Mouse (Mus musculus) kidney, adult 11 months (tissue): ENCODE results near the gene Agtrap.
"Not testable (repeated sequence)": the region's sequence is repeated elsewhere in the genome, so short reads cannot be mapped to it uniquely, and the experiment has no call there.

Source experiments
- DNase-seq: peaks from one replicate; pipeline ENCODE4 v3.0.0; 2022

Gene Agtrap

DNA sequence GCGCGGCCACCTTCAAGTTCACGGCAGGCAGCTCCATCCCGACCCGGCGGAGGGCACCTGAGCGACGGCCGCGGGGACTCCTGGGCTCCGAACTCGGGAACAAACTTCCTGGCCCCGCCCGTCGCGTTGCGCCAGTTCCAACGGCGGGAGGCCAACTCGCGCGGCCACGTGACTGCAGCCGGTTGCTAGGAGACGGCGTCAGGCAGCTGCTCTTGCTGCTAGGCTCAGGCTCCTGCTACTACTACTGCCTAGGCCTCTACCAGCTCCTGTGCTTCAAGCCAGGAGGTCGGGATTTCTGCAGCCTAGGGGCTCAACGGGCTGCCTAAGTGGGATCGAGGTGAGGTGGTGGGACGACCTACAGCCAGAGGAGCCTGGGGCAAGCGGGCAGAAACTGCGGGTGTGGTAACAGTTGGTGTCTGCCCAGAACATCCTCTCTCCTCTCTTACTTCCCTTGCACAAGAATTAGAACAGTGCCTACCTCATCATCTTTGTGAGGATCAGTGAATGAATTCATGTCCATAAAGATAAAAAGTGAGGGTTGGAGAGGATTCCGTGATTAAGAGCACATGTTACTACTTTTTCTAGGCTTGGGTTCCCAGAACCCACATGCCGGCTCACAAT is at the start of gene Agtrap:
Agtrap (minus strand) TSS at position 125 of the 621 bp plus-strand sequence.
- peak; percentile 95 for DNase-seq

DNA sequence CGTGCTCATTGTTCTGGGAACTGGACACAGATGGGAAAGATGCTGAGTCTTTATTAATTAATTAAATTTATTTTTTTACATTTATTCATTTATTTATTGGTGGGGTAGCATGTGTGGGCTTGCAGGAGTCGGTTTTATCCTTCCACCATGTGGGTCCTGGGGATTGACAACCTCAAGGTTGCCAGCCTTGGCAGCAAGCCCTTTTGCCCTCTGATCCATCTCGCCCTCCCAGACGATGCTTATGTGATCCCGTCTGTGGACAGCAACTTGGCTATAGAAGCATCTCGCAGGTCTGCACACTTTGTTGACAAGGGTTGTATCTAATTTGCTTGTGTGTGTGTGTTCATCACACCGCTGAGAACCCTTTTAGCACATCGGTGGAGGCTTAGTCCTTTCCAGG is 49.7 kb upstream of the Agtrap start:
- DNase-seq = no peak

DNA sequence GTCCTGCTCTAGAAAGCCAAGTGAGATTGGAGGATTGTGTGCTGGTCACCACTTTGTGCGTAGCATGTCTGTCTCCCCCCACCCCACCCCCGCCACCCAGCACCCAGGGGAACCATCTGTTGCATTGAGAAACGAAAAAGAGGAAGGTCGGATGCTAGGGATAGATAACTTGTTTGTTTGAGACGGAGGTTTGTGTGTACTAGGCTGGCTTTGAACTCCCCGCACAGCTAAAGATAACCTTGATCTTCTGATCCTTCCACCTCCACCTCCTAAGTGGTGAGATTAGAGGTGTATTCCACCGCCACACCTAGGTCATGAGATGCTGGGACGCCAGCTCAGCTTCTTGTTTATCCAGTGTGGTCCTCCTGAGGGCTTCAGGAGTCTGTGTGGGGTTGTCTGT is 47.2 kb upstream of the Agtrap start:
- no peak for DNase-seq

DNA sequence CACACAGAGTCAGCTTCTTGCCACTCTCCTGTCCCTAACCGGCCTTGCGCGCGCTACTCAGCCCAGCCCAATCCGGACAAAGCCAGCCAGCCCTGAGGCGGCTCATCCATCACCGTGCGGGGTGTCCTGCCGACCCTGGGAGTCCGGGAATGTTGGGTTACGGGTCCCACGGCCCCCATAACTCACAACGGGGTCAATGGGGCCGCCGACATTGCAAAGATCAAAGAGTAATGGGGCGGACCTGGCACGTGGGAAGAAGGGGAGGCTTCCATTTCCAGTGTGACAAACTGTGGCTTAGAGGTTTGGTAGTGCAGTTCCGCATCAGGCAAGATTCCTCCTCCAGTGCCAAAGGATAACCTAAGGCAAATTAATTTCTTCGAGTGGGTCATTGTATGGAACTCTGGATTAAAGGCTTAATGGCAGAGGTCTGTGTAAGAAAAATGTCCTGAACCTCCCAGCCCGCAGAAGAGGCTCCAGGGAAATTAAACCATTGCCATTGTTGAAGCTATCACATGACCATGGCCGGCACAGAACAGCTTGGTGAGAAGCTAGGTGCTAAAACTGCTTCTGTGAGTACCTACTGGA is 43.8 kb upstream of the Agtrap start:
- no peak for DNase-seq

DNA sequence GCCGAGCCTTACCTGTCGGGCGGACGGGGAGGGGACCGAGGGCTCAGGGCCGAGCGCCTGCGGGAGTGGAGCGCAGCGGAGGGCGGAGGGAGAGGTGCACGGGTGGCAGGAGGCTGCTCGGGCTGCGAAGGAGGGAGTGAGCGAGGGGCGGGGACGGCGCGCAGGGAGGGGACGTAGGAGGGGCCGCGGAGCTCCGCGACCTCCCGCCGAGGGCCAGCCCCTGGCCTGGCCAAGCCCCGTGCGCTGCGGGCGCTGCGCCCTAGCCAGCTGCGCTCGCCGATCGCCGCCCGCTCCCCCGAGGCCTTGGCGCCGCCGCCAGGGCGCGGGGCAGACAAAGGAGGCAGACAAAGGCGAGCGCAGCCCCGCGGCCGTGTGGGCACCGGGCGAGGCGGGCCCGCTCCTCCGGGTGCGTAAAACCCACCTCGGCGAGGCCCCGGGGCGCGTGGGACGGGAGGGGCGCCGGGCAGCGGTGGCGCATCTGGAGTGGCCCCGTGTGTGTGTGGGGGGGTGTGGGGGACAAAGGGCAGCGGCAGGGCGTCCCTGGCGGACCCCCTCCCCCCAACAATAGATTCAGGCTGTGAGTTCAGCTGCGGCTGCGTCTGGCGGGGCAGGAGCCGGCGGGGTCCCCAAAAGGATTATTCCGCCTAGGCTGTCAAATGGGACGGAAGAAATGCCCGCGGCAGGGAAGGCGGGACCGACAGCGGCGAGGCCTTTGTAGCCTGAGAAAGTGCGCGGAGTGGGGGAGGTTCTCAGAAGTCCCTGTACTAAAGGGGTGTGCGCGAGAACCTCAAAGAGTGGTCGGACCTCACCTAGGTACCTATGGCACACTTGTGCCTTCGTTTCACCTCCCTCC is 43.0 kb upstream of the Agtrap start, which contains the start of gene Draxin:
Draxin (minus strand) TSS at position 138 of the 853 bp plus-strand sequence.
- DNase-seq = no peak

DNA sequence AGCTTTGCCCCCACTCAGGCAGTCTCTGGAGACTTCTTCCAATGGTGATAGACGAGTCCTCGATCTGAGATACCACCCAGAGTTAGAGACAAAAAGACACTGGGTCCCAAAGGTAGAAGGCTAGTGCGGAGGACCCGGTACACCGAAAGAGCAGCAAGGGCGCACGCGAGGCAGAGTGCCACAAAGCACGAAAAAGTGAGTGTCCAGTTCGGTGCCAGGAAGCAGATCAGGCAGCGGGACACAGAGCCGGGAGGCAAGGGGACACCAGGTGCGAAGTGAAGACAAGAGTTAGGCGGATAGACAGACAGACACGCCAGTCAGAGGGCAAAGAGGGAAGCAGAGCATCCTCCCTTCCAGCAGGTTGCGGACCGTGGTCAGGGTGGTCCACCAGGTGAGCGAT is 42.3 kb upstream of the Agtrap start, which contains the start of gene Mad2l2:
Mad2l2 (plus strand) TSS at position 252 of the 400 bp plus-strand sequence.
- no peak for DNase-seq

DNA sequence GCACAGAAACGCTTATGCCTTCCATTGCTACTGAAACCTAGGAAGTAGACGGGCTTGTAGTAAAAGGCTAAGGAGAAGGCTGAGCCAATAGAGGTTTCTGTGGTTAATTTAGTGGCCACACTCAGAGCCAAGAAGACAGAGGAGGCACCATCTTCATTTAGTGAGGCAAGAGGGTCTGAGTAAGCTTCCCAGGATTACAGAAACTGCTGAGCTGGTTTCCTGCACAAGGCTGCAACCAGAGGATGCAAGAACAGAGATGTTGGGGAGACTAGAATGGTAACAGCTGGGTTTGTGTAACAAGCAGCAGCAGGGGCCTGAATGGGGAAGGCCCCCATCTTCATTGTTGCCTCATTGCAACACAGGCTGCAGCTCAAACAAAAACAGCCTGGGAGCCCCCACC is 40.8 kb upstream of the Agtrap start:
- no peak for DNase-seq

DNA sequence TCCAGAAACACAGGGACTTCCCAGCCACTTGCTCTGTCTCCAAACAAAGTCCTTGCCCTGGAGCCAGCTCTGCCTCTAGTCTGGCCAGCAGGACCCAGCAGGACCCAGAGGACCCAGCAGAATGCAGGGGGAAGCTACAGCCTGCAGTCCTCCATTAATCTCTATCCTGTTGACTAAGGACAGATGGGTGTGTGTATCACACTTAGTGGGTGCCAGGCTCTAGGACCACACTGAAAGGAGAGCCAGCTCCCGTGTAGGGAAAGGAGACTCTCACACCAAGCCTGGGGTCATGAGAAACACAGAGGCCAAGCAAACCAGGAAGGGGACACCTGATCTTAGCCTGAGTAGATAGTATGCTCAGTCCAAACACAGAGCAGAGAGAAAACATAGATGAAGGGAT is 40.4 kb upstream of the Agtrap start:
- DNase-seq = no peak

DNA sequence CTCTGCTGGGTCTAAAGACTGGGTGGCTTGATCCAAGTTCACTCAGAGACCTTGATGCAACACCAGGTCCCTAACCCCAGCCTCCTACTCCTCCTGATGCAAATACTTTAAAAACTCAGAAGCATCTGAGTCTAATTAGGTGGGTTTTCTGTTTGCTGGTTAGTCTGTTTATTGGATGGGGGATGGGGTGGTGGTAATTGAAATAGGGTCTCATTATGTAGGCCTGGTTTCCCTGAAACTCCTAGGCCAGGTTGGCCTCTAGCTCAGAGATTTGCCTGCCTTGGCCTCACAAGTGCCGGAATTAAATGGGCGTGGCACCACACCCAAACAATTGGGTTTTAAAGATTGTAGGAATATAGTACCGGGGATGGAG is 34.8 kb upstream of the Agtrap start:
- DNase-seq = no peak

DNA sequence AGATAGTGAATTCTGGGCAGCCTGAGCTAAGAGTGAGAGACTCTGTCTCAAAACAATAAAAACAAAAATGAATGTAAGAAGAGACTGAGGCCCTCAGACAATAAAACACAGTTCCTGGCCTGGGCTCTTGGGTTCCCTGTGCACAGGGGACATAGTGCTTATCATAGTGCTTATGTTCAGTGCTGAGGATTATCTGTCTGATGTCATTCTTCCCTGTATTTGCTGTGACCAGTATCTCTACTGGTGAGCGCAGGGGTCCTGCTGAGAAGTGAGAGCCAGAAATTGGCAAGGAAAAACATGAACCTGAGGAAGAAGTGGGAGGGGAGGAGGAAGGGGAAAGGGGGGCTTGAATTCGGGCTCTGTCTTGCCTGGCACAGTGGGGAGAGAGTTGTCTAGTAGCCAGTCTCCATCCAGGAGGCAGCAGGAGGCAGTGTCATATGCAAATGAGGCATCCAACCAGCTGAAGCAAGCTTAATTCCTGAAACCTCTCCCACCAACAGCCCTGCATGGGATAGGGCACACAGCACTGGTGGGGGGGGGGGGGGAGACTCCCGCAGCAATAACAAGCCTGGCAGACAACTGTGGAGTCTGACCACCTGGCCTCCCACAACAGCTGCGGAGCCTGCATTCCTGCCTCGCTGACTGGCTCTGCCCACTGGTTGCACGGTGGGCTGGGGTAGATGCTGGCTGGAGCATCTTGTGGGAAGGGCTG is 34.3 kb upstream of the Agtrap start:
- DNase-seq = no peak

DNA sequence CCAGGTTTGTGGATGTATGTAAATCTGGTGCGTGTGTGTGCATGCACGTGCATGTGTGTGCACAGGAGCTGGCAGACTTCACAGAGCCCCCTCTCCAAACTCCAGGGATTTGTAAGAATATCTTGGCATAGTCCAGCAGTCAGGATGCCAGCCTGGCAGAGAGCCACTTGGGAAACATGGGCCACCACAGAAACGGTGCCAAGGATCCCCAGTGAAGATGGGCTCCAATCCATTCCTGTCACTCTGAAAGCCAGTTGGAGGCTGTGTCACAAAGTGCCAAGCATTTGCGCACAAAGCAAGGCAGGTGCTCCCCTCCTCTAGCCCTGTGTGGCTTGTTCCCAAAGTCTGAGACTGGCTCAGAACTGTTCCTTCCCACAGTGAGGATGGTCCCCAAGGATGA is 33.5 kb upstream of the Agtrap start:
- no peak for DNase-seq

DNA sequence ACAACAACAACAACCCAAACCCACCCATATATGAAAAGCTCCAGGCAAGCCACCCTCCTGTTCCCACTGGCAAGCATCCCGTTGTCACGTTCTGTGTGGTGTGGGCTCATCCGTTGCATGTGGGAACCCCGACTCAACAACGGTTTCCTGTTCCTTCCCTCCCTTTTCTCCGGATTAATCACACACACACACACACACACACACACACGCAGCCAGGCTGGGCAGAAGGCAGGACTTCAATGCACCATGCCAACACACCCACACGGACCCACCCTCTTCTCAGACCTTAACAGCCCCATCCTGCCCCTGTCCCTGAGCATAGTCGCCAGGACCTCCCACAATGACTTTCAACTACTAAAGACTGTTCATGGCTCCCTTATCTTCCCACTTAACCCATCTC is 32.7 kb upstream of the Agtrap start:
- no peak for DNase-seq

DNA sequence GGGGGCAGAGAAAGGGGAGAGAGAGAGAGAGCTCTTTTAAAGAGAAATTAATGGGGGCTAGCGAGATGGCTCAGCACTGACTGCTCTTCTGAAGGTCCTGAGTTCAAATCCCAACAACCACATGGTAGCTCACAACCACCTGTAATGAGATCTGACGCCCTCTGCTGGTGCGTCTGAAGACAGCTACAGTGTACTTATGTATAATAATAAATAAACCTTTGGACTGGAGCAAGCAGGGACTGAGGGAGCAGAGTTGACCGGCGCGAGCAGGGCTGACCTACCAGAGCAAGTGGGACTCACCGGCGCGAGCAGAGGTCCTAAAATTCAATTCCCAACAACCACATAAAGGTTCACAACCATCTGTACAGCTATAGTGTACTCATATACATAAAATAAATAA is 31.7 kb upstream of the Agtrap start:
- DNase-seq = not testable (repeated sequence)

DNA sequence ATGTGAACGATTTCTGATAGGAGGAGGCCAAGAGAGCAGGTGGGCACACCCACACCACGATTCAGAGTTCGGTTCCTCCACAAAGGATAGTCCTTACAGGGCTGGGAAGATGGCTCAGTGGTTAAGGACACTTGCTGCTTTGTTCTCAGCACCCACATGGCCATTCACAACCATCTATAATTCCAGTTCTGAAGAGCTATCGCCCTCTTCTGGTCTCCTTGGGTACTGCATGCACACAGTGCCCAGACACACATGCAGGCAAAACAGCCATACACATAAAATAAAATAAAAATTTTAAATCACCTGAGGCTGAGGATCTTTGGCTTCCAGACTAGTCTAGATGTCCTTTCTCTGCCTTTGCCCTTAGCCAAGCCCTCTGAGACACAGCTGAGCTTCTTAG is 29.6 kb upstream of the Agtrap start:
- DNase-seq = no peak

DNA sequence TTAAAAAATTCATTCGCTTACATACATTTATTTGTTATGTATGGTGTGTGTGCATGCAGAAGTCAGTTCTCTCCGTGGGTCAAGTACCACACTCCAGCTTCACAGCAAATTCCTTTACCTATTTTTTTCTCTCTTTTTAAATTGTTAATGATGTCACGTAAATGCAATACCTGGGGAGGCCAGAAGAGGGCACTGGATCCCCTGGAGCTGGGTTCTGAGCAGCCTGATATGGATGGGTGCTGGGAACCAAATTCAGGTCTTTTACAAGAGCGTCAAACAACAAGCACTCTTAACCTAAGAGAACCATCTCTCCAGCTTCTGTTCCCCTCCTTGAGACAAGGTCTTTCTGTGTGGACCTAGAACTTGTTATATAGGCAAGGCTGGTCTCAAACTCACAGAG is 28.8 kb upstream of the Agtrap start:
- no peak for DNase-seq

DNA sequence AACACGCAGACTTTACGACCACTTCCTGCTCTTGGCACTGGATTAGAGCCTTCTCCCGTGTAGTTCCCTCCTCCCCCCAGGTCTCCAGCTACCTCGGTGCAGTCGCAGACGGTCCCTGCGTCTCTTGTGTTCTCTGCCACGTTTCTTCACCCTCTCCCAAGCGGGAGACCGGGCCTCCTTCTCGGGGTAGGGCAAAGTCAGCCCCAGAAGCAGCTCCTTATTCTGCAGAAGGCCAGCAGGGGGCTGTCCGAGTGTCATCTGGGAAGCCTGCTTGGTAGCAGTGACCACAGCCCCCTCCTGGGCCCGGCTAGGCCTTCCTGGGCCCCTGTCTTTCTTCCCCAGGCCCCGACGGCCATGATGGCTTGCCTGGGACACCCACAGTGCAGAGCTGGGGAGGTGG is 27.6 kb upstream of the Agtrap start:
- peak; percentile 28 for DNase-seq

DNA sequence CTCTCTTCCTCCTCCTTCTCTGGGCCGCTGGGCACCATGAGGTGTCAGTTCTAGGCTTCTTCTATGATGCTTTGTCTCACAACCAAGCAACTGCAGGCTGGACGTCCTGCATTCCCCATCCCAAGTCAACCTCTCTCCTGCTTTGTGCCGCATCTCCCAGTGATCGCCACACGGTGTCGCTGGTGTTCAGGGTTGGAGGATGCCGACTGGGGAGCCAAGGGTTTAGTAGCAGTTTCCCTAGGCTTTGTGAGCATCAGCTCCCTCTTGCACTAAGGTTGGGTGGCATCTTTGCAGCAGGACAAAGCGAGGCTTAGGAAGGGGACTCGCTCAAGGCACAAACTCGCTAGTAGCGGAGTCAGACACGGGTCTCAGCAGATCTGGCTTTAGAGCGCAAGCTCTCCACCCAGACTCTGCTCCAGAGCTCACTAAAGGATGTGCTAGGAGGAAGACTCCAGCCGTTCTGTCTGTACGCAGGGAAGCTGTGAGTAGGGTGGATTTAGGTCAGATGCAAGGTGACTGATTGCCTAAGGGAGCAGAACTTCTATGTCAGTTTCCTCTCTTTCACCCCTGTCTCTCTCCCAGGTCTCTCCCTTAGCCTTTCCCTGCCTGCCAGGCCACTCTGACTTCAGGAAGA is 27.0 kb upstream of the Agtrap start:
- peak; percentile 61 for DNase-seq

DNA sequence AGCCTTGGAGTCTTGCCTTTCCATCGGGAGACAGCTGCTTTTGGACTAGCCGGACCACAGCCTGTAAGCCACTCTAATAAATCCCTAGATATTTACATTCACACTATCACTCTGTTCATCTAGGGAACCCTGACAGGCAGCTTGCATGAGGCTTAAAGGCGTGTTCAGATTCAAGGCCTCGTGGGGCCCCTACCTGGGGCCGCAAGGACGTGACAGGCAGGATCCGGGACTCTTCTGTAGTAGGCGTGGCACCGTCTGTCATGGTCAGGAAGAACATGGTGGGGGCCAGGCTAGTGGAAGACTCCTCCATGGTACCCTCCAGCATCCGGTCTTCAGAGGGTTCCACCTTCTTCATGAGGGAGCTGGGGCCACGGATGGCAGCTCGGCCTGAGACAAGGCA is 24.7 kb upstream of the Agtrap start:
- no peak for DNase-seq

DNA sequence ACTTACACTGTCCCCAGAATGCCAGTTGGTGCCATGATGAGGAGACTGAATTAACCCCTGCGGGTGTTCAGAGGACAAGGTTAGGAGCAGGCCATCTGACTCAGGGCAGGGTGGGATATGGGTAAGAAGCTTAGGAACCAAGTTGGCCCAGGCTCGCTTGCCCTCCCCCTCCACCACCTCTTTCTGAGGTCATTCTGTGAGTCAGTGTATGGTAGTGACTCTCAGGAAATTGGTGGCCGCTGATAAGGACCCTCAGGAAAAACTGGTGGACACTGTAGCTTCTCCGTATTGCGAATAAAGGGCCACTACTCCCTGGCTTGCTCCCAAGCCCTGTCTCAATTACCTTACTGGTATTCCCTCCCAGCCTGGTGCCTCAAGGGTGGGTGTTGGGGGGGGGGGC is 21.4 kb upstream of the Agtrap start:
- no peak for DNase-seq

DNA sequence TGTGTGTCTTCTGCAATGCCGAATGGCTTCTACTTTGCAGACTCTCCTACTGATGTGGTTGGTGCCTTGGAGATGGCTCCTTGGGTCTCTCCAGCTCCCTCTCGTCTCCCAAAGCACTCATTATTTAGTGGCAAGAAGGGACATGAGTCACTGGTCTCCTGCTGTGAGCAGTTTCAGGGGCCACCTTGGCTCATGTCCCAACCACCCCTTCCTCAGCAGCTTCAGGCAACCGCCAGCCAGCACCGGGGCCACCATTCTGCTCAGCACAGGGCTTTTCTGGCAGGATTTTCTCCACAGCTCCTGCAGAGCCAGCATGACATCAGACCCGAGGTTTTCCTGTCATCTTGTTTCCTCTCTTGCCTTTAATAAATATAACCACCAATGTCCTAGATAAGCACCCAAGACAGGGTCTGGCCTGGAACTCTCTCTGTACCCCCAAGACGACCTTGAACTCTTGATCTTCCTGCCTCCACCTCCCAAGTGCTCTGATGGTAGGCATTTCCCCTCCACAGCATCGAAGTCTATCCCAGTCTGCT is 20.8 kb upstream of the Agtrap start:
- DNase-seq = no peak

DNA sequence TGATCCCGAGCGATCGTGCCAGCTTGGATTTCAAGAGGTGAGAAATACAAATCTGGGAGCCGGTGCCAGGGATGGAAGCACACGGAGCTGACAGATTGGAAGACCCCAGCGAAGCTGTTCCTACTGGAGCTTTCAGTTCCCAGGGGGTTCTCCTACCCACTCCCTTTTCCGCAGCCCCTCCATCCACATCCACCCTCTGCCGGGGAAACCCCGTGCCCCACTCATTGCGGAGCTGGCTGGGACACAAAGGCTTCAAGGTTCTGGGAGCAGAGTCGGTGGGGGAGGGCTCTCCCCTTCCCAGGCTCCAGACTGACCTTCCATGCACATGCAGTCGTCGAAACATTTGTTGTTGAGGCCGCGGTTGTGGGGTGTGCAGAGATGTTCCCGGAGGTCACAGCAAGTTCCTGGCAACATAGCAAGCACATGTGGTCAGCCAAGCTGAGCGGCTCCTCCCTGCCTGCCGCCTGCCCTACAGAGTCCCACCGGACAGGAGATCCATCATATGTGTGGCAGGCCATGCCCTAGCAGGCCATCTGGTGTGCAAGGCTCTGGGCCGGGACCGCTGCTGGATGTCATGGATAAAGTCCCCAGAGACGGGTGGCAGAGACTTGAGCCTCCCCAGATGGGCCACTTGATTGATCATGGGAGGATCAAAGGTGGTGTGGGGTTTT is 19.9 kb upstream of the Agtrap start:
- DNase-seq = no peak

DNA sequence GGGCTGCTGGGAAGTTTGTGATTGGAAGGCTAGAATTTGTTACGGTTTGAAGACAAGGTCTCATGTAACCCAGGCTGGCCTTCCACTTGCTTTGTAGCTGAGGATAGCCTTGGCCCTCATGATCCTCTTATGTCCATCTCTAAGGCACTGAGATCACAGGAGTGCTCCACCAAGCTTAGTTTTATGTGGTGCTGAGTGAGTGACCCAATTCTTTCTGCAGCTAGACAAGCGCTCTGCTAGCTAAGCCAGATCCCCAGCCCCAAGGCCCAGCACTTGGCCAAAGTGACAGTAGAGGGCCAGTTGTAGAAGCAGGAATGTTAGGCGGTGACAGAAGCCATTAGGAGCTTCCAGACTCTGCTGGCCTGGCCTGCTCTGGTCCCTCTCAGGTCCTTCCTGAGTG is 16.3 kb upstream of the Agtrap start:
- no peak for DNase-seq
